Mouse (Mus musculus) cortical plate, adult 2 months (tissue): Measurements from ENCODE around the gene Coa3. TPM values are rescaled to one million over a fixed set of nuclear protein-coding genes. Genes with fewer than 3 reads are reported as not detected.

Experiments
- H3K27ac ChIP-seq: fragments of 200-500 bp; 2 replicates; pipeline ENCODE4 v1.5.1; 2012; ENCODE audit warnings: low read length, control low read depth, inconsistent platforms; ENCODE audit not compliant: insufficient read depth
- H3K4me1 ChIP-seq: fragments of 200-500 bp; 2 replicates; pipeline ENCODE4 v1.6.1; 2011; ENCODE audit warnings: low read length; ENCODE audit not compliant: control insufficient read depth, insufficient read depth
- H3K4me3 ChIP-seq: fragments of 200-500 bp; 2 replicates; pipeline ENCODE4 v1.5.1; 2011; ENCODE audit warnings: mild to moderate bottlenecking, low read length, control low read depth; ENCODE audit not compliant: insufficient read depth
- CTCF ChIP-seq: fragments of 200-500 bp; IDR thresholded peaks from 2 replicates; pipeline ENCODE4 v1.5.1; 2011; ENCODE audit warnings: mild to moderate bottlenecking, control low read depth, low read length; ENCODE audit not compliant: insufficient read depth; ENCODE audit errors: extremely low read depth
- POLR2A ChIP-seq: fragments of 200-500 bp; IDR thresholded peaks from 2 replicates; pipeline ENCODE4 v1.6.1; 2011; ENCODE audit warnings: mild to moderate bottlenecking, low read length, control low read depth; ENCODE audit not compliant: insufficient read depth; ENCODE audit errors: extremely low read depth
- polyA plus RNA-seq: library from polyadenylated mRNA; depleted of rRNA; stranded (reverse); fragments of >200 nt; gene quantifications from 2 replicates; pipeline ENCODE4 v1.2.3, GENCODE M21; 2012

Gene Coa3
- polyA plus RNA-seq, 1 experiment, result 150 TPM

DNA sequence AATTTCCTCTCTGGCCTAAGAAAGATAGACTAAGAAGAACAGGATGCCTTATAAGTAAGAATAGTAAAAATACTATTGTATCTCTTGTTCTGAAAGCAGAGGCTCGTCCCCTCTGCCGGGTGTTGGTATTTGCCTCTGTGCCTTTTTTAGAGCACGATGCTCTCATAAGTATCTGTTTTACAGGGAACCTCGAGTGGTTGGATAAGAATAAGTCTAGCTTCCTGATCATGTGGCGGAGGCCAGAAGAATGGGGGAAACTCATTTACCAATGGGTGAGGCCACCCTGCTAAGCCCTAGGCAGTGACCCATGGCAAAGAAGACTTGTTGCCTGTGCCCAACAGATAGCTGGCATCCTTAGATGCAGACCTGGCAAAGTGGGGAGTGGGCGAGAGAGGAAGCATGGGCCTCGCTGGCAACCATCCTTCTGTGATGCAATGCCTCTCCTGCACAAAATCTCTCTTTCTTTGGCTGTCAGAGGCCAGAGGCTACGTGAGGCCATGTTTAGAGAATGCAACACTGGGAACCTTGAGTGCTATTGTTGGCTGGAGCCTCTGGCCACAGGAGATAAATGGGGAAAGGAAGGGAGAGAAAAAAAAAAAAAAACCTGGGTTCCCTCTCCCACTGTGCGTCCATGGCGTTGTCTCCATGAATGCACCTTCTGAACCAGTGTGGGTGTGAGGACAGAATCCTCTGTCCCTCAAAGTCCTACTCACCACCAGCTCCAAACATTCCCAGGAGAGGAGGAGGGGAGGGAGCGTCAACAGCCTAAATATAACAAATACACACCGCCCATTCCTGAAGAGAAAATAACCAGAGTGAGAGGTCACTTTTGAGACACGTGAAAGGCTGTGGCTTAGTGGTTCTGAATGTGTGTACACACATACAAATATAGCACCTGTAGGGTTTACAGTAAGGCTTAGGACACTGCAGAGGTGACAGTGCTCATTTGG lies 22.8 kb downstream of the Coa3 start:
- no peak overlapping the region for H3K4me3 ChIP-seq
- H3K4me1 ChIP-seq, result peaks cover 6% of the 10 kb centered on the region
- no peak overlapping the region for H3K27ac ChIP-seq
- TF ChIP-seq POLR2A, result no peak
- no peak for TF ChIP-seq CTCF

DNA sequence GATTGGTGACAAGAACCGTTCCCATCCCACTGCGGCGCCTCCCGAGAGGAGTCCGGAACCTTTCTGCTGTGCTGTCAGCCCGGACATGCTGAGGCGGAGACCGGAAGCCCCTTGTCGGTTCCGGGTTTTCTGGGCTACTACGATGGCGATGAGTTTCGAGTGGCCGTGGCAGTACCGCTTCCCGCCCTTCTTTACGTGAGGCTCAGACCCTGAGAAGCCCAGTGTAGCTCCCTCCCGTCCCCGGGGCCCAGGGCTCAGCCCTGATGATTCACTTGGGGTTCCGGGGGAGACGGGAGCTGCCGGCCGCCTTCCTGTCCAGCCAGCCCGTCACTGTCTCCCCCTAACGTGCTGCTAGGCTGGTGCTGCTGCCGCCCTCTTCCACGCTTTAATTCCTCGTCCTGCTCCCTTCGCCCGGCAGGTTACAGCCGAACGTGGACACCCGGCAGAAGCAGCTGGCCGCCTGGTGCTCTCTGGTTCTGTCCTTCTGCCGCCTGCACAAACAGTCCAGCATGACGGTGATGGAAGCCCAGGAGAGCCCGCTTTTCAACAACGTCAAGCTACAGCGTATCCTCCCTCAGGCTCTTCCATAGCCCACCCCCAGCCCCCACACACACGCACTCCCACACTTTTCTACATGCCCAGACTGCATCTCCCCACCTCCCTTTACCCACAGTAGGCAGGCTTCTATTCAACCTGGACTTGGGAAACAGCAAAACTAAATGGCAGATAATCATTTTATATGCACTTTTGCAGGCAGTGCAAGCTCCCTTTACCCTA lies 25.1 kb downstream of the Coa3 start, which contains the start of gene Vps25:
Gene Vps25, plus strand, starts transcription at position 95 of the 777 bp plus-strand sequence.
- H3K4me3 ChIP-seq, result peak within 1 kb of the TSS; percentile 88
- peaks cover 2% of the 10 kb centered on the region for H3K4me1 ChIP-seq
- no peak for TF ChIP-seq CTCF
- peak; percentile 83 for TF ChIP-seq POLR2A
- H3K27ac ChIP-seq, result peak within 1 kb of the TSS; percentile 76

DNA sequence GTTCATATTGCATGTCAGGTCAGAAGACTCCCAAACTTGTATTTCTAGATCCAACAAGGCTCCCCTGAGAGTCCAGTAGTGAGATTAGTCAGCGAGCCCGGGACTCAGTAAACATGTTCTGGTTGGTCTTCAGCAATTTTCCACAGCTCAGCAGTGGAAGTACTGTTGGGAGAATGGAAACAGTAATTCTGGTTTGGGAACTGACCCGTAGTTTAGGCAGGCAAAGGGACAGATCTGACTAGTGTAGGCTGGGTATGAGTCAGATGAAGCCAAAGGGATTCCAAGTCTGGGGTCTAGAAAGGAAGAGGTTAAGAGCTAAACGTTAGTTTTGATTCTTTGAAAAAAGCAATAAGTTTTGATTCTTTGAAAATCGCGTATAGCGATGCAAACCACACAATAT lies 26.0 kb downstream of the Coa3 start:
- Histone ChIP-seq H3K4me1 (peaks cover 2% of the 10 kb centered on the region), H3K27ac (no peak overlapping the region), H3K4me3 (peak overlapping the region; percentile 88)
- no peak for TF ChIP-seq POLR2A
- no peak for TF ChIP-seq CTCF

DNA sequence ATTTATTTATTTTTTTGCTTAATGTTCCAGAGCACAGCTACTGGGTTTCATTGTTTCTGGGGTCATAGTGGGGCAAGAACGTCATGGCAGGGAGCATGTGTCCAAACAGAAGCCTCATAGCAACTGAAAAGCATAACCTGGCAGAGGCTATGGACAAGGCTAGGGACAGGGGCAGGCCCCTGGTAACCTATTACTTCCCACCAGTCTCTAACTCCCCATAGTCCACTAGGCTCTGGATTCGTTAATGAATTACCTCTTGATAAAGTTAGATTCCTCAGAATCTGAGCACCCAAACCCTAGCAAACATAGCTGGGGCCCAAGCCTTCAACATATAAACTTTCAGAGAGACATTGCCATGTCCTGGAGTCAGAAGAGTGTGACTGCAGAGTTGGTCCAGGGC lies 27.9 kb downstream of the Coa3 start:
- no peak overlapping the region for H3K4me3 ChIP-seq
- peaks cover 2% of the 10 kb centered on the region for H3K4me1 ChIP-seq
- TF ChIP-seq CTCF (no peak), POLR2A (no peak)
- H3K27ac ChIP-seq, result no peak overlapping the region

DNA sequence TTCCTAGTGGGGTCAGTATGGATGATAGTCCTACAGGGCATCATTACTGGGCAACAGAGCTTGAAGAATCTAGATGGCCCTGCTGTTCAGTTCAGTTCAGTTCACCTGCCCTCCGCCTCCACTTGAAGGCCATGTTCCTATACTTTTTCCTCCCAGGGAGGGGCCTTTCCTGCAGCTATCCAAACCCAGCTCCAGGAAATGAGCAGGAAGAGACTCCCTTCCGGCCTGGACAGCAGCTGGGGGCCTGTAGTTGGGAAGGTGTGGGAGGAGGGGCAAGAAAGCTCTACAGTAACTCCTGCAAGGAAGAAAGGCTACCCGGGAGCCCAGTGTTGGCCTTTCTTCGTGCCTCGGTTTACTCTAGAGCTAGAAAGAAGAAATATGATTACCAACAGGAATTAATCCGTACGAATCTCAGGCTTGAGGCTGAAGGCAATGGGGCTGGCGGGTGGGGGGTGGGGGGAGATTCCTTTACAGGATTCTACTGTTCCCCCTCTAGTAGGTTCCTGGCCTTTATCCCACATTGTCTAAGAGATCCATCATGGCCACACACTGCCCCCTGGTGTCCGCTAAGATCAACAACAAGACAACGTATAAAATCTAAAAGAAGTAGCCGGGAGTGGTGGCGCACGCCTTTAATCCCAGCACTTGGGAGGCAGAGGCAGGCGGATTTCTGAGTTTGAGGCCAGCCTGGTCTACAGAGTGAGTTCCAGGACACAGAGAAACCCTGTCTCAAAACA lies 30.5 kb downstream of the Coa3 start:
- peak overlapping the region; percentile 79 for H3K27ac ChIP-seq
- TF ChIP-seq POLR2A (no peak), CTCF (peak; percentile 72)
- H3K4me1 ChIP-seq, result peaks cover 2% of the 10 kb centered on the region
- H3K4me3 ChIP-seq, result peak overlapping the region; percentile 61; the same call in 1 of the 2 replicates

DNA sequence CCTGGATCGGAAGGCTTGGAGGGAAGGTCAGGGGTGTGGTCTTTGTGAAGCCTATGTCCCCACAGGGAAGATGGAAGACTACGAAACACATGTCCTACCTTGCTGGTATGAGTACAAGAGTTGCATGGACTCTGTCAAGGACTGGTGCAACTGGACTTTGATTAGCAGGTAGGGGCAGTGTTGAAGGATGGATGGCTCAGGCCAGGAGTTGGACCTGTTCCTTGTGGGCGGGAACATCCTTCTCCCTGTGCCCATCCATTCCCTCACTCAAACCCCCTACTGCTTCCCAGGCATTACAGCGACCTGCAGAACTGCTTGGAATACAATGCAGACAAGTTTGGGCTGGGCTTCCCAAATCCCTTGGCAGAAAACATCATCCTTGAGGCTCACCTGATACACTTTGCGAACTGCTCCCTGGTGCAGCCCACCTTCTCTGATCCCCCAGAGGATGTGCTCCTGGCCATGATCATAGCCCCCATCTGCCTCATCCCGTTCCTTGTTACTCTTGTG lies 31.3 kb downstream of the Coa3 start:
- H3K27ac ChIP-seq, result peak overlapping the region; percentile 79
- peak overlapping the region; percentile 61 for H3K4me3 ChIP-seq
- no peaks in the 10 kb centered on the region; the same call in 1 of the 2 replicates for H3K4me1 ChIP-seq
- TF ChIP-seq POLR2A, result no peak
- no peak for TF ChIP-seq CTCF

DNA sequence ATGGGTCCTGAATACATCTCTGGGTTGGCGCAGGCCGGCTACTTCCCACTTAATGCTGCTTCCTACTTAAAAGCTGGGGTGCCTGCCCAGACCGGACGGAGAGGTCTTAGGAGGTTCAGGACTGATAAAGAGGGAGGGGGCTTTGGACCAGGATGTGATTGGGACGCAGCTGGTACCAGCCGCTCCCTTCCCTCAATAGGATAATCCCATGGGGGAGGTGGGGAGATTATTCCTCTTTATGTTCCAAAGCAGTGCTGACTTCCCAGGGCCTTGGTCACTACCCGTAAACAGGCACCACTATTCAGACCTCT lies 32.3 kb downstream of the Coa3 start:
- TF ChIP-seq POLR2A (no peak), CTCF (no peak)
- Histone ChIP-seq H3K27ac (peak overlapping the region; percentile 89; the same call in 1 of the 2 replicates), H3K4me3 (peak overlapping the region; percentile 61), H3K4me1 (no peaks in the 10 kb centered on the region; the same call in 1 of the 2 replicates)

DNA sequence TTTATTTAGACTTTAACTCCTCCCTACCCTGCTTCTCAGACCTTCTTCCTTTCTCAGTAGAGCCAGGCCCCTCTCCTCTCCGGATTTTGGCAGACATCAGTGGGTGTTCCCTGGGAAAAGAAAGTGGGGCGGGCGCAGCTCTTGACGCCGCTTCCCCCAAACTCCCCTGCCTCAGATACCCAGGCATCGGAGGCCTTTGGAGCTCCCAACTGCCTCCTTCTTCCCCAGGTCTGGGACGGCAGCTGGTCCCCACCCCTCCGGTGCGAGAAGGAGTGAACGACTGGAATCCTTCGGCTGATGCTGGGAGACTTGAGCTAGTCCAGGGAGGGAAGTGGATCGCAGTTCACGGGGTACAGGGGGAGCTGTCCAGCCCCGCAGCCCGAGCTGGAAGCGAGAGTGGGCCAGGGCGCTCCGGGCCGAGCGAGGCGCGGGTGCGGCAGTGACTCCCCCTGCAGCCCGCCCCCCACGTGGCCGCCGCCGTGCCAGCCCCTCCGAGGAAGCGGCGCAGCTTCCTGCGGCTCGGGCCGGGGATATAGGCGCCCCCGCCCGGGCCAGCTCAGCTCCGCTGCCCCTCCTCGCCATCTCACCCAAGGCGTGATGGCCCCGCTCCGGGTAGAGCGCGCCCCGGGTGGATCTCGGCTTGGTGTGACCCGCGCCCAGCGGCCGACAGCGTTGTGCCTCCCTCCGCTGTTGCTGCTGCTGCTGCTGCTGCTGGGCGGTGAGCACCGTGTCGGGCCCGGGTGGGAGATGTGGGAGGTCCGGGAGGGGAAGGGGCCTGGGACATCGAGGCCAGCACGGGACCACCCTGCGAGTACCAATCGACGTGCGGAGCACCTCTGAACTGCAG lies 32.8 kb downstream of the Coa3 start, which contains the start of gene Ramp2:
Gene Ramp2, plus strand, starts transcription at position 174 of the 847 bp plus-strand sequence.
- Histone ChIP-seq H3K4me3 (peak within 1 kb of the TSS; percentile 61), H3K4me1 (no peaks in the 10 kb centered on the region; the same call in 1 of the 2 replicates), H3K27ac (peak within 1 kb of the TSS; percentile 89)
- TF ChIP-seq POLR2A (no peak), CTCF (no peak)

DNA sequence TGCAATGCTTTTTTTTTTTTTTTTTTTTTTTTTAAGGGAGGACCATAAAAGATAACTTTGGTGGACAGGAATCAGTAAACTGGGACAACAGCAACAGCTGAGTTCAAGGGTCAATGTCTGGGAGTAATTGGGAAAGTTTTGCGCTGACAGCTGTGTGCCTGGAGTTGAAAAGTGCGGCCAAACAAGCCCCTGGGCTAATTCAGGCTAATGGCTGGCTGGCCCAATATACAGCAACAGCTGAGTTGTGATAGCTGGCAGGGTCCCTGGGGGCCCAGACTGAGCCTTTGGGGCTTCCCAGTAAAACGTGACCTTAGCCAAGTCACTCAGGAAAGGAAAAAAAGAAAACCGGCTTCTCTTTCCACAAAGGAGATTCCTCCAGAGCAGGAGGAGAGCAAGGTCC lies 33.8 kb downstream of the Coa3 start:
- Histone ChIP-seq H3K4me1 (no peaks in the 10 kb centered on the region; the same call in 1 of the 2 replicates), H3K27ac (no peak overlapping the region), H3K4me3 (no peak overlapping the region)
- TF ChIP-seq POLR2A (no peak), CTCF (no peak)
